Comparison of ENCODE assay signal across 9 mouse cellular contexts in the genomic region with DNA sequence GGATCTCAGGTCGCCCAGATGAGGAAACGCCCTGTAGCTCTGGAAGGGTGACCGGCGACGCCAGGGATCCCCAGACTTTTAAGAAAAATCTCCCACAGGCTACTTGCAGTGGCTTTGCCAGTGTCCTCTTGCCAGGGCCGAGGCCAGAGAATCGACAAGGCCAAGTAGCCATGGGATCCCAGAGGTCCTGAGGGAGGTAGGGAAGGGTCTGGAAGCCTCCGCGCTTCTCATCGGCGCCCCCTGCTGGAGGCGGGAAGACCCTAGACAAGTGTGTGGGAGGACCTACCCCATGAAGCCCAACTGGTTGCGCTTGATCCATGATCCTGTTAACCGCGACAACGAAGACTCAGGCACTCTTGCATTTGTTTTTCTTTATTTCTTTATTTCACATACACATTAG. TPM values are rescaled to one million over a fixed set of nuclear protein-coding genes. Genes with fewer than 3 reads are reported as not detected.
DNase-seq lines count a peak whose midpoint lies in the region; ATAC-seq and TF ChIP-seq lines count a peak whose summit lies in the region.
"Had no signal": no experiment of that assay in that cellular context is flagged by ENCODE, and none has a peak within 500 bp of the region (broad histone marks: within the 10 kb centered on the region; RNA-seq: fewer than 3 reads in every experiment).

No protein-coding gene starts in this region.

- peaks cover 32% of the 10 kb centered on the region for H3K27me3 ChIP-seq in forebrain, embryonic 16.5 days (replicated peaks; ENCODE audit: control insufficient read depth, insufficient read depth, low read length)
- H3K27me3 ChIP-seq in hindbrain, embryonic 11.5 days (ENCODE audit: control insufficient read depth, insufficient read depth, low read length) = peaks cover 78% of the 10 kb centered on the region
- H3K27me3 ChIP-seq in limb, embryonic 12.5 days = peaks cover 77% of the 10 kb centered on the region
- H3K27me3 ChIP-seq in midbrain, embryonic 14.5 days (ENCODE audit: control insufficient read depth, insufficient read depth, low read length) = peaks cover 67% of the 10 kb centered on the region
- H3K27me3 ChIP-seq in stomach, postnatal 0 days (ENCODE audit: control insufficient read depth, insufficient read depth, low read length) = no peaks in the 10 kb centered on the region
- H3K27me3 ChIP-seq: Patski had no signal

- peaks cover 58% of the 10 kb centered on the region for H3K4me1 ChIP-seq in forebrain, embryonic 16.5 days (replicated peaks; ENCODE audit: control insufficient read depth, insufficient read depth, low read length)
- H3K4me1 ChIP-seq in hindbrain, embryonic 11.5 days (replicated peaks; ENCODE audit: control insufficient read depth, insufficient read depth, low read length) = peaks cover 35% of the 10 kb centered on the region
- peaks cover 74% of the 10 kb centered on the region for H3K4me1 ChIP-seq in limb, embryonic 12.5 days (replicated peaks)
- H3K4me1 ChIP-seq in midbrain, embryonic 14.5 days (ENCODE audit: control insufficient read depth, insufficient read depth, low read length) = peaks cover 24% of the 10 kb centered on the region
- peaks cover 2% of the 10 kb centered on the region; the same call in 1 of the 2 replicates for H3K4me1 ChIP-seq in stomach, postnatal 0 days (replicated peaks; ENCODE audit: control insufficient read depth, insufficient read depth)

- H3K9ac ChIP-seq in forebrain, embryonic 16.5 days (replicated peaks; ENCODE audit: low read depth, low read length) = peak overlapping the region; percentile 10; the same call in 1 of the 2 replicates
- no peak overlapping the region for H3K9ac ChIP-seq in hindbrain, embryonic 11.5 days (ENCODE audit: low read depth, low read length)
- H3K9ac ChIP-seq in limb, embryonic 12.5 days (replicated peaks) = no peak overlapping the region; the same call in 1 of the 2 replicates
- no peak overlapping the region for H3K9ac ChIP-seq in midbrain, embryonic 14.5 days (replicated peaks; ENCODE audit: low read length)
- H3K9ac ChIP-seq in stomach, postnatal 0 days (ENCODE audit: low read length) = no peak overlapping the region

- H3K4me2 ChIP-seq in forebrain, embryonic 16.5 days (ENCODE audit: low read length) = peak overlapping the region; percentile 56
- peak overlapping the region; percentile 22; the same call in 1 of the 2 replicates for H3K4me2 ChIP-seq in hindbrain, embryonic 11.5 days (replicated peaks; ENCODE audit: low read depth, low read length)
- peak overlapping the region; percentile 49 for H3K4me2 ChIP-seq in limb, embryonic 12.5 days
- H3K4me2 ChIP-seq in midbrain, embryonic 14.5 days (ENCODE audit: low read length) = peak overlapping the region; percentile 47; the same call in 1 of the 2 replicates
- H3K4me2 ChIP-seq in stomach, postnatal 0 days (replicated peaks; ENCODE audit: low read depth) = peak overlapping the region; percentile 60

- peak; percentile 89 to 91 for DNase-seq in layer of hippocampus, postnatal 10 days (ENCODE audit: low spot score in 2 of 2)
- DNase-seq in layer of hippocampus, adult 11-12 months (ENCODE audit: low spot score) = no peak
- DNase-seq in c-Kit-positive CD71-positive TER-119-positive erythroid progenitor cells, embryonic 14.5 days (ENCODE audit: low spot score) = peak; percentile 89
- DNase-seq in hindbrain, embryonic 11.5 days (ENCODE audit: low spot score) = peak; percentile 91
- peak; percentile 85 for DNase-seq in midbrain, embryonic 14.5 days
- DNase-seq in stomach, postnatal 0 days (ENCODE audit: low spot score) = peak; percentile 80

- peak; percentile 80 for TF ChIP-seq CTCF in stomach, postnatal 0 days (IDR thresholded peaks at IDR 0.05; ENCODE audit: low read depth)

- H3K9me3 ChIP-seq in forebrain, embryonic 16.5 days (ENCODE audit: control insufficient read depth, low read length) = no peaks in the 10 kb centered on the region
- H3K9me3 ChIP-seq in hindbrain, embryonic 11.5 days (ENCODE audit: control insufficient read depth, low read length) = no peaks in the 10 kb centered on the region
- no peaks in the 10 kb centered on the region for H3K9me3 ChIP-seq in limb, embryonic 12.5 days
- no peaks in the 10 kb centered on the region for H3K9me3 ChIP-seq in midbrain, embryonic 14.5 days (ENCODE audit: control insufficient read depth, low read length)
- no peaks in the 10 kb centered on the region for H3K9me3 ChIP-seq in stomach, postnatal 0 days (ENCODE audit: control insufficient read depth, low read length)

- 3% methylated on average over 16 of the region's 16 CpGs for WGBS in forebrain, embryonic 16.5 days
- WGBS in hindbrain, embryonic 11.5 days = under 1% methylated on average over 16 of the region's 16 CpGs
- under 1% methylated on average over 16 of the region's 16 CpGs for WGBS in limb, embryonic 12.5 days
- 2% methylated on average over 16 of the region's 16 CpGs for WGBS in midbrain, embryonic 14.5 days
- 26% methylated on average over 16 of the region's 16 CpGs for WGBS in stomach, postnatal 0 days

- H3K4me3 ChIP-seq in forebrain, embryonic 16.5 days (replicated peaks; ENCODE audit: low read length) = peak overlapping the region; percentile 34; the same call in 1 of the 2 replicates
- H3K4me3 ChIP-seq in hindbrain, embryonic 11.5 days (ENCODE audit: low read depth, low read length) = 0 out of 2 replicates have a peak overlapping the region, but pooled peaks have one; percentile 13
- H3K4me3 ChIP-seq in limb, embryonic 12.5 days (replicated peaks) = peak overlapping the region; percentile 27
- peak overlapping the region; percentile 10; the same call in 1 of the 2 replicates for H3K4me3 ChIP-seq in midbrain, embryonic 14.5 days (replicated peaks; ENCODE audit: low read depth, low read length)
- peak overlapping the region; percentile 35 for H3K4me3 ChIP-seq in stomach, postnatal 0 days (ENCODE audit: low read depth, low read length)

- no peak for TF ChIP-seq EP300 in stomach, postnatal 0 days (optimal IDR thresholded peaks at IDR 0.05)

- ATAC-seq in forebrain, embryonic 16.5 days = peak; percentile 21; the same call in 1 of the 2 replicates
- ATAC-seq in hindbrain, embryonic 11.5 days (ENCODE audit: low FRiP score) = no peak
- no peak for ATAC-seq in limb, embryonic 12.5 days (ENCODE audit: insufficient number of reproducible peaks, insufficient read depth, low FRiP score, low TSS enrichment, low read depth)
- no peak for ATAC-seq in midbrain, embryonic 14.5 days (ENCODE audit: low FRiP score, low TSS enrichment)
- ATAC-seq in stomach, postnatal 0 days (ENCODE audit: low FRiP score, low TSS enrichment) = 0 out of 2 replicates have a peak, but pooled peaks have one; percentile 9
- ATAC-seq: Patski had no signal

- peak overlapping the region; percentile 87 for H3K27ac ChIP-seq in forebrain, embryonic 16.5 days (ENCODE audit: low read length)
- no peak overlapping the region for H3K27ac ChIP-seq in hindbrain, embryonic 11.5 days (ENCODE audit: low read depth, low read length)
- H3K27ac ChIP-seq in limb, embryonic 12.5 days = peak overlapping the region; percentile 29; the same call in 1 of the 2 replicates
- peak overlapping the region; percentile 58; the same call in 1 of the 2 replicates for H3K27ac ChIP-seq in midbrain, embryonic 14.5 days (replicated peaks; ENCODE audit: low read depth, low read length)
- H3K27ac ChIP-seq in stomach, postnatal 0 days (replicated peaks) = 0 out of 2 replicates have a peak overlapping the region, but pooled peaks have one; percentile 5

- peaks cover 2% of the 10 kb centered on the region; the same call in 1 of the 2 replicates for H3K36me3 ChIP-seq in forebrain, embryonic 16.5 days (ENCODE audit: control insufficient read depth, insufficient read depth)
- no peaks in the 10 kb centered on the region for H3K36me3 ChIP-seq in hindbrain, embryonic 11.5 days (ENCODE audit: control insufficient read depth, insufficient read depth, low read length)
- peaks cover 21% of the 10 kb centered on the region for H3K36me3 ChIP-seq in limb, embryonic 12.5 days
- H3K36me3 ChIP-seq in midbrain, embryonic 14.5 days (ENCODE audit: control insufficient read depth, insufficient read depth, low read length) = peaks cover 7% of the 10 kb centered on the region
- H3K36me3 ChIP-seq in stomach, postnatal 0 days (ENCODE audit: control insufficient read depth, insufficient read depth, low read length) = peaks cover 2% of the 10 kb centered on the region; the same call in 1 of the 2 replicates

RNA-seq across cellular contexts. Expression of gene Lyl1, which starts 3.1 kb away (rescaled TPM):
- total RNA-seq in layer of hippocampus, postnatal 10 days (2021) = 1 to 10 TPM; 4.0 to 5.4 TPM
- polyA plus RNA-seq in forebrain, embryonic 16.5 days (2015; fragmentation: Nextera tagmentation; extraction: Ambion mirVana) = 2.6 and 2.9 TPM in 2 replicates
- polyA plus RNA-seq in hindbrain, embryonic 11.5 days (2014; fragmentation: Nextera tagmentation; extraction: Ambion mirVana) = 5.3 and 5.4 TPM in 2 replicates
- polyA plus RNA-seq in limb, embryonic 12.5 days (2016; fragmentation: Nextera tagmentation; extraction: Ambion mirVana) = 3.7 and 4.7 TPM in 2 replicates
- 1.5 and 3.8 TPM in 2 replicates for polyA plus RNA-seq in midbrain, embryonic 14.5 days (2014; fragmentation: Nextera tagmentation; extraction: Ambion mirVana)
- polyA plus RNA-seq in stomach, postnatal 0 days (2015; fragmentation: Nextera tagmentation; extraction: Ambion mirVana) = 4.0 and 4.3 TPM in 2 replicates

RNA-seq across cellular contexts. Expression of gene Nacc1, which starts 16.7 kb away (rescaled TPM):
- total RNA-seq in layer of hippocampus, postnatal 10 days (2021) = 10 to 100 TPM; 73.7 to 75.3 TPM
- polyA plus RNA-seq in forebrain, embryonic 16.5 days (2015; fragmentation: Nextera tagmentation; extraction: Ambion mirVana) = 15.5 and 15.7 TPM in 2 replicates
- polyA plus RNA-seq in hindbrain, embryonic 11.5 days (2014; fragmentation: Nextera tagmentation; extraction: Ambion mirVana) = 19.7 and 20.5 TPM in 2 replicates
- 16.9 and 21.4 TPM in 2 replicates for polyA plus RNA-seq in limb, embryonic 12.5 days (2016; fragmentation: Nextera tagmentation; extraction: Ambion mirVana)
- 19.1 and 20.2 TPM in 2 replicates for polyA plus RNA-seq in midbrain, embryonic 14.5 days (2014; fragmentation: Nextera tagmentation; extraction: Ambion mirVana)
- 6.8 and 8.3 TPM in 2 replicates for polyA plus RNA-seq in stomach, postnatal 0 days (2015; fragmentation: Nextera tagmentation; extraction: Ambion mirVana)

RNA-seq across cellular contexts. Expression of gene Trmt1, which starts 18.2 kb away (rescaled TPM):
- 100 to 1,000 TPM in 1 of 2 experiments, 10 to 100 TPM in 1; 99.8 to 105 TPM for total RNA-seq in layer of hippocampus, postnatal 10 days (2021)
- 63.4 and 73.3 TPM in 2 replicates for polyA plus RNA-seq in forebrain, embryonic 16.5 days (2015; fragmentation: Nextera tagmentation; extraction: Ambion mirVana)
- 47.9 and 51.1 TPM in 2 replicates for polyA plus RNA-seq in hindbrain, embryonic 11.5 days (2014; fragmentation: Nextera tagmentation; extraction: Ambion mirVana)
- polyA plus RNA-seq in limb, embryonic 12.5 days (2016; fragmentation: Nextera tagmentation; extraction: Ambion mirVana) = 63.4 and 66.9 TPM in 2 replicates
- polyA plus RNA-seq in midbrain, embryonic 14.5 days (2014; fragmentation: Nextera tagmentation; extraction: Ambion mirVana) = 56.9 and 59.6 TPM in 2 replicates
- polyA plus RNA-seq in stomach, postnatal 0 days (2015; fragmentation: Nextera tagmentation; extraction: Ambion mirVana) = 45.1 and 49.9 TPM in 2 replicates

RNA-seq across cellular contexts. Expression of gene G430095P16Rik, which starts 18.5 kb away (rescaled TPM):
- total RNA-seq in layer of hippocampus, postnatal 10 days (2021) = not detected
- 2.0 and 2.2 TPM in 2 replicates for polyA plus RNA-seq in forebrain, embryonic 16.5 days (2015; fragmentation: Nextera tagmentation; extraction: Ambion mirVana)
- 2.3 and 2.9 TPM in 2 replicates for polyA plus RNA-seq in hindbrain, embryonic 11.5 days (2014; fragmentation: Nextera tagmentation; extraction: Ambion mirVana)
- polyA plus RNA-seq in limb, embryonic 12.5 days (2016; fragmentation: Nextera tagmentation; extraction: Ambion mirVana) = 9.7 and 11.8 TPM in 2 replicates
- 0.67 and 0.91 TPM in 2 replicates for polyA plus RNA-seq in midbrain, embryonic 14.5 days (2014; fragmentation: Nextera tagmentation; extraction: Ambion mirVana)
- polyA plus RNA-seq in stomach, postnatal 0 days (2015; fragmentation: Nextera tagmentation; extraction: Ambion mirVana) = 1.7 and 2.0 TPM in 2 replicates

RNA-seq across cellular contexts. Expression of gene Ier2, which starts 41.7 kb away (rescaled TPM):
- total RNA-seq in layer of hippocampus, postnatal 10 days (2021) = 10 to 100 TPM; 10.8 to 12.7 TPM
- 22.5 and 25.5 TPM in 2 replicates for polyA plus RNA-seq in forebrain, embryonic 16.5 days (2015; fragmentation: Nextera tagmentation; extraction: Ambion mirVana)
- 60.5 and 61.5 TPM in 2 replicates for polyA plus RNA-seq in hindbrain, embryonic 11.5 days (2014; fragmentation: Nextera tagmentation; extraction: Ambion mirVana)
- polyA plus RNA-seq in limb, embryonic 12.5 days (2016; fragmentation: Nextera tagmentation; extraction: Ambion mirVana) = 134 and 144 TPM in 2 replicates
- 15.5 and 16.0 TPM in 2 replicates for polyA plus RNA-seq in midbrain, embryonic 14.5 days (2014; fragmentation: Nextera tagmentation; extraction: Ambion mirVana)
- polyA plus RNA-seq in stomach, postnatal 0 days (2015; fragmentation: Nextera tagmentation; extraction: Ambion mirVana) = 82.8 and 86.6 TPM in 2 replicates

Comparison
In these comparisons a context has a peak if more than half of its experiments do, and no peak if none do; other contexts are left out.
1. ATAC-seq: peak in forebrain, embryonic 16.5 days (single experiment) and stomach, postnatal 0 days (single experiment); none in hindbrain, embryonic 11.5 days (single experiment), limb, embryonic 12.5 days (single experiment) and midbrain, embryonic 14.5 days (single experiment).
2. Peak in every context shown above with its lines, with median percentiles within 50 percentile points of each other: H3K4me2 ChIP-seq and H3K4me3 ChIP-seq.